Mouse (Mus musculus) thymus, adult 2 months (tissue): ENCODE measurements at regions not wholly inside any gene's neighbourhood (a gene's known extent, or its start where the extent isn't known, plus 50 kb on each side); places are given as distances from the start of the nearest gene placed in this dataset.

Experiments used
- DNase-seq: peaks from one replicate; pipeline ENCODE4 v3.0.0; 2021
- H3K27ac ChIP-seq: fragments of 200-500 bp; 2 replicates; pipeline ENCODE4 v1.5.1; 2012; ENCODE audit warnings: low read length, control low read depth; ENCODE audit not compliant: control insufficient read depth, insufficient read depth
- H3K27me3 ChIP-seq: fragments of 200-500 bp; 2 replicates; pipeline ENCODE4 v1.6.1; 2012; ENCODE audit warnings: mild to moderate bottlenecking, low read length, moderate library complexity, mixed read lengths; ENCODE audit not compliant: control insufficient read depth, insufficient read depth
- H3K36me3 ChIP-seq: fragments of 200-500 bp; 2 replicates; pipeline ENCODE4 v1.6.1; 2012; ENCODE audit warnings: mild to moderate bottlenecking, low read length, moderate library complexity; ENCODE audit not compliant: control insufficient read depth, insufficient read depth
- H3K4me1 ChIP-seq: fragments of 200-500 bp; replicated peaks from 2 replicates; pipeline ENCODE4 v1.6.1; 2012; ENCODE audit warnings: low read length; ENCODE audit not compliant: control insufficient read depth, insufficient read depth
- H3K4me3 ChIP-seq: fragments of 200-500 bp; 2 replicates; pipeline ENCODE4 v1.5.1; 2012; ENCODE audit warnings: mild to moderate bottlenecking, low read length, control low read depth, moderate library complexity; ENCODE audit not compliant: control insufficient read depth, insufficient read depth
- CTCF ChIP-seq: fragments of 200-500 bp; IDR thresholded peaks from 2 replicates; pipeline ENCODE4 v1.5.1; 2012; ENCODE audit warnings: mild to moderate bottlenecking, control low read depth, low read length, moderate library complexity, borderline replicate concordance; ENCODE audit not compliant: control insufficient read depth, poor library complexity, insufficient read depth; ENCODE audit errors: extremely low read depth
- POLR2A ChIP-seq: fragments of 200-500 bp; IDR thresholded peaks from 2 replicates; pipeline ENCODE4 v1.6.1; 2012; ENCODE audit warnings: mild to moderate bottlenecking, low read length, control low read depth, moderate library complexity; ENCODE audit not compliant: control insufficient read depth, poor library complexity, insufficient read depth; ENCODE audit errors: extremely low read depth
- WGBS: fragments of 180-500 bp; shearing (Covaris S2); methylation state at CpG from one replicate; pipeline ENCODE4 v1.1.7; 2018; 5-methylcytosine and 5-hydroxymethylcytosine counted together

- no peaks in the 10 kb centered on the region for H3K27me3 ChIP-seq
- DNase-seq, result no peak
- no peak overlapping the region for H3K4me3 ChIP-seq
- 58% methylated on average over 3 of the region's 3 CpGs for WGBS
- no peaks in the 10 kb centered on the region for H3K4me1 ChIP-seq
- TF ChIP-seq CTCF (no peak), POLR2A (no peak)
- no peaks in the 10 kb centered on the region for H3K36me3 ChIP-seq
- H3K27ac ChIP-seq, result no peak overlapping the region
Measured at GRCm38 (mm10) chr8:89755951-89756350, 592.2 kb downstream of the Tox3 start.

- Histone ChIP-seq H3K4me3 (no peak overlapping the region), H3K4me1 (no peaks in the 10 kb centered on the region), H3K27ac (no peak overlapping the region), H3K36me3 (no peaks in the 10 kb centered on the region), H3K27me3 (no peaks in the 10 kb centered on the region)
- TF ChIP-seq POLR2A (no peak), CTCF (no peak)
- DNase-seq, result no peak
- WGBS, result 90% methylated on average over 3 of the region's 3 CpGs
Measured at GRCm38 (mm10) chr8:89751201-89751600, 596.9 kb downstream of the Tox3 start.

- Histone ChIP-seq H3K27ac (no peak overlapping the region), H3K4me3 (no peak overlapping the region), H3K4me1 (no peaks in the 10 kb centered on the region), H3K36me3 (no peaks in the 10 kb centered on the region), H3K27me3 (no peaks in the 10 kb centered on the region)
- 75% methylated on average over 4 of the region's 4 CpGs for WGBS
- DNase-seq, result no peak
- TF ChIP-seq CTCF, result no peak
- TF ChIP-seq POLR2A, result no peak
Measured at GRCm38 (mm10) chr8:89747726-89748125, 600.4 kb downstream of the Tox3 start.

- WGBS, result 89% methylated on average over 11 of the region's 11 CpGs
- no peaks in the 10 kb centered on the region for H3K4me1 ChIP-seq
- H3K36me3 ChIP-seq, result no peaks in the 10 kb centered on the region
- DNase-seq, result no peak
- TF ChIP-seq CTCF, result no peak
- TF ChIP-seq POLR2A, result no peak
- no peaks in the 10 kb centered on the region for H3K27me3 ChIP-seq
- H3K4me3 ChIP-seq, result no peak overlapping the region
- no peak overlapping the region for H3K27ac ChIP-seq
Measured at GRCm38 (mm10) chr8:89744267-89745028, 603.7 kb downstream of the Tox3 start.

GRCm38 (mm10) chr8:89738657-89739056 lies 609.5 kb downstream of the Tox3 start:
- no peak for DNase-seq
- Histone ChIP-seq H3K4me3 (no peak overlapping the region), H3K4me1 (no peaks in the 10 kb centered on the region), H3K36me3 (no peaks in the 10 kb centered on the region), H3K27me3 (no peaks in the 10 kb centered on the region), H3K27ac (no peak overlapping the region)
- WGBS, result 83% methylated on average over 3 of the region's 3 CpGs
- no peak for TF ChIP-seq CTCF
- TF ChIP-seq POLR2A, result no peak

GRCm38 (mm10) chr8:89737636-89738035 lies 610.5 kb downstream of the Tox3 start:
- DNase-seq, result no peak
- H3K4me1 ChIP-seq, result no peaks in the 10 kb centered on the region
- no peaks in the 10 kb centered on the region for H3K36me3 ChIP-seq
- no peak overlapping the region for H3K4me3 ChIP-seq
- 89% methylated on average over 1 of the region's 1 CpGs for WGBS
- no peak overlapping the region for H3K27ac ChIP-seq
- TF ChIP-seq POLR2A (no peak), CTCF (no peak)
- H3K27me3 ChIP-seq, result no peaks in the 10 kb centered on the region

GRCm38 (mm10) chr8:89727252-89727651 lies 620.9 kb downstream of the Tox3 start:
- Histone ChIP-seq H3K27ac (no peak overlapping the region), H3K36me3 (no peaks in the 10 kb centered on the region), H3K4me3 (no peak overlapping the region), H3K4me1 (no peaks in the 10 kb centered on the region), H3K27me3 (no peaks in the 10 kb centered on the region)
- DNase-seq, result no peak
- 88% methylated on average over 6 of the region's 6 CpGs for WGBS
- TF ChIP-seq CTCF, result no peak
- TF ChIP-seq POLR2A, result no peak
